Mouse (Mus musculus) T-helper 2 cell (primary cell): ENCODE measurements around the gene Bola1.
"Not testable (repeated sequence)": the region's sequence is repeated elsewhere in the genome, so short reads cannot be mapped to it uniquely, and the experiment has no call there.

Source experiments
- in situ Hi-C: fragments of 300-600 bp; cut with MboI, MseI; formaldehyde crosslinking; loops from one replicate; pipeline ENCODE4 v1.15.1; 2025; ENCODE audit warnings: high pct_unique_total_duplicates

Bola1 gene

DNA sequence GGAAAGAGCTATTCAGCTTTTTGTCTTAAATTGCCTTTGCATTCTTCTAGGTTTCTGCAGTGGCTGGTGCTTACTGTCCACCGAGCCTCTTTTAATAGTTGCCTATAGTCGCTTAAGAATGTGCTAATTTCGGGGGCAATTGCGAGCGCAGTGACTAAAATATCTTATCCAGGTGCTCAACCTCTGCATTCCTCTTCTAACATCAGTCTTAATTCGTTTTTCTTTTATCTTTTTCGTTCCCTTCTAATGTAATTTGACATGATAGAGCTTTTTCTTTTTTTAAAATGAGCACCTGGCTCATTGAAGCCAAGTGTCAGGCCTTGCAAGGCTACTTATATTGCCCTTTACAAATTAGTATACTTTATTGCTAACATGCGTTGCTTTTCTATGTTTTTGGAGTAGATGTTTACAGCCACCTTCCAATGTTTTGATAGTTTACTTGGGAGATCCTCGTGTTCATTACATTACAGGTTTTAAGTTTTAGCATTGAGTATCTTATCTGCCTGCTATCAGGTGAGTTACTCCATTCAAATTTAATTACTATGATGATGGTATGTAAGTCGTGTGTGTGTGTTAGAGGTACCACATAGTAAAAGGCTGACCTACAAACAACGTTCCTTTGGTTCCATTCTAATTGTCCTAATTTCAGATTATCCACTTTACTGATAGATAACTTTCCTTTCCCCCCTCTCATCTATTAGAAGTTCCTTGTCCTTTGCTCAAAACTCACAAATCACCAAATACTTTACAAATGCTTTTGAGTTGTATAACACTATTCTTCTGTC lies 28.0 kb upstream of the Bola1 start:
- in situ Hi-C loops = no loop called here

DNA sequence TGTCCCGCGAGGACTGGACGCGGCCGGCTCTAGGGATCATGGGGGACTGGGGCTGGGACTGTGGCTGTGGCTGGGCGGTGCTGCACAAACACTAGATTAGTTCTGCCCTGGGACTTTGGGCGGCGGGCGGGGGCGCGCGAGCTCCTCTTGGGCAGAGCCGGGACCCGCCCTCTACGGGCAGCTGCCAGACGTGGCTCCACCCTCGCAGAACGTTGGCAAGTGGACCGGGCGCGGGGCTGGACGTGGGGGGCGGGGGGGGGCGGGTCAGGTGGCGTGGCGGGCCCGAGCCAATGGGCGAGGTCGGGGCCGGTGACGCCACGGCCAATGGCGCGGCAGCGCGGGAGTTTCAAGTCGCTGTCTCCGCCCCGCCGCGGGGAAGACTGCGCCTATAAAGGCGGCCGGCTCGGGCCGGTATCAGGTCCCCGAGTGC lies 26.9 kb upstream of the Bola1 start, which contains the start of gene Hist2h3c1:
Gene Hist2h3c1 (plus strand): TSS at position 259 of the 430 bp plus-strand sequence.
- in situ Hi-C loops = not testable (repeated sequence)

DNA sequence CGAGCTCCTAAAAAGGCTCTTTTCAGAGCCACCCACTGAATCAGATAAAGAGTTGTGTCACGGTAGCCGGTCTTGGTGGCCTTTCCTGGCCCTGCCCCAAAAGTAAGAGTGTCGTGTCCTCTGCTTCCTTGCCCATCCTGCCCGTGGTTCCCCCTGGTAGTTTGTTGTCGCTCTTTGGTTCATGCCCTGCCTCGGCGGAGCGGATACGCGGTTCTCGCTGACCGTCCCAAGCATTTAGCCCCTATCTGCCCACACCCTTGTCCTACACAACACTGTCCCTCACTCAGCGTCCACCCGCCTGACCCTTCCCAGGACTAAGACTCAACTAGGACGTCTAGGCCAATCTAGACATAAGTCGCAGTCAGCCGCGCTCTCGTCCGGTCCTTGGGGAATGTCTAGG lies 26.5 kb upstream of the Bola1 start:
- in situ Hi-C loops = not testable (repeated sequence)

DNA sequence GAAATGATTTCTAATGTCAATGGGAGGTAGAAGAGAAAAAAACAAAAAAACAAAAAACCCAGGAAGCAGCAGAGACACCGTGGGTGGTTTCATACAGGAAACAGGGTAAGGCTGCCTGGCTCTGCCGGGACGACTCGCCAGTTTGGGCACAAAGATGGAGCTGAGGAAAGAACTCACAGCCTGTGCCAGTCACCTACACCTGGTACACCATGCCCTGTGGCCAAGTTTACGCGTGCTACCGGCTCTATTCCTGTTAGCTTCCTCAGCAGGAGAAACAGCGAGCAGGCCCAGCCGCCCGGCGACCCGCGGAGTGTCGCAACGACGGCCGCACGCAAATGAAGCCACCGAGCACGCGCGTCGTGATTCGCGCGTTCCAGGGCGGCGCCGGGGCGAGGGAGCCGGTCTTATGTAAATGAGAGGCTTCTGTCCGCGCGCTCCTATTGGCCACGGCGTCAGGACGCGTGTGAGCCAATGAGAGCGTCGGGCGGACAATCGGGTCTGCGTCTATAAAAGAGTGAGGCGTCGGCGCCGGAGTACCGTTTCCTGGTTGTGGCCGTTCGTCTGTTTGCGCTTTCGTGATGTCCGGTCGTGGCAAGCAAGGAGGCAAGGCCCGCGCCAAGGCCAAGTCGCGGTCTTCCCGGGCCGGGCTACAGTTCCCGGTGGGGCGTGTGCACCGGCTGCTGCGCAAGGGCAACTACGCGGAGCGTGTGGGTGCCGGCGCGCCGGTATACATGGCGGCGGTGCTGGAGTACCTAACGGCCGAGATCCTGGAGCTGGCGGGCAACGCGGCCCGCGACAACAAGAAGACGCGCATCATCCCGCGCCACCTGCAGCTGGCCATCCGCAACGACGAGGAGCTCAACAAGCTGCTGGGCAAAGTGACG lies 25.7 kb upstream of the Bola1 start, which contains the start of gene Hist2h2aa1:
Gene Hist2h2aa1 (plus strand): TSS at position 495 of the 884 bp plus-strand sequence.
- in situ Hi-C loops = not testable (repeated sequence)

DNA sequence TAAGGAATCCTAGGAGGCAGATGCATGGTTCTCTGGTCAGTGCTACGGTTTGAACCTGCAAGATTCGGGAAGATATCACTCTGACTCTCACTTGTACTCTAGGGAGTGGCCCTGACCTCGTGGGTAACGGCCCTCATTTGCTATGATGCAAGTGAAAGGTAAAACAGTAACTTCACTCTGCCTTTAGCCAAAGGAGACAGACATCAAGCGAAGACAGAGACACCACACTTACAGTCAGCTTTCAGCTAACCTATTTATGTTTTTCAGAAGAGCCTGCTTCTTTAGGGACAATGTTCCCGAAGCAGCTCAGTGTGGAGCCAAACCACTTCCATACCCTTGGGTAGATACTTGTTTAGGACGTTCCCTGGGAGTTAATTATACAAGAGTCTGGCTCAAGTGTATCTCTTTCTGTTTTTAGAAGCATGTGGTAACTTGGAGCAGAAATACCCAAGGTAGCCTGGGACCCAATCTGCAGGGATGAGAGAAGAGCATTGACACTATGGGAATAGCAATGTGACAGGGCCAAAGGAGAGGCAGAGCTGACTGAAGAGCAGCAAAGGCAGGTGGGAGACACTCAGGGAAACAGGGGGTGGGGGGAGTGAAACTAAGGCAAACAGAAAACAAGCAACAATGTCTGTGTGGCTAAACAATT lies 24.5 kb upstream of the Bola1 start:
- in situ Hi-C loops = no loop called here

DNA sequence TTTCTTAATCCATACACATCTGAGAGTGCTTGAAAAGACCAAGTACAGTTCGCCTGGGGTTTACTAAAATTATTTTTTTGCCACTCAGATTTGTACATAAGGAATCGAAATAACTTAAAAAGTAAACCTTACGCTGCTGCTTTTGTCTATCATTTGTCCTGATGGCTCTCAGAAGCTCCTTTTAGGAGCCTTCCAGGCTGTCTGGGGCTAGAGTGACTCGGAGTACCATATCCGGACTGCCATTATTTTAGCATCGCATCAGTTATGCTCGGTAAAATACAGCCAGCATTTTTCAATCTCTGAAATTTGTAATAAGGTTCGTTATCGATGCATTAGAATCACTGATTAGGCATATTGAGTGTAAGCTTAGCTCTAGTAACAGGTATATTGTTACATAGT lies 21.3 kb upstream of the Bola1 start:
- in situ Hi-C loops = no loop called here

DNA sequence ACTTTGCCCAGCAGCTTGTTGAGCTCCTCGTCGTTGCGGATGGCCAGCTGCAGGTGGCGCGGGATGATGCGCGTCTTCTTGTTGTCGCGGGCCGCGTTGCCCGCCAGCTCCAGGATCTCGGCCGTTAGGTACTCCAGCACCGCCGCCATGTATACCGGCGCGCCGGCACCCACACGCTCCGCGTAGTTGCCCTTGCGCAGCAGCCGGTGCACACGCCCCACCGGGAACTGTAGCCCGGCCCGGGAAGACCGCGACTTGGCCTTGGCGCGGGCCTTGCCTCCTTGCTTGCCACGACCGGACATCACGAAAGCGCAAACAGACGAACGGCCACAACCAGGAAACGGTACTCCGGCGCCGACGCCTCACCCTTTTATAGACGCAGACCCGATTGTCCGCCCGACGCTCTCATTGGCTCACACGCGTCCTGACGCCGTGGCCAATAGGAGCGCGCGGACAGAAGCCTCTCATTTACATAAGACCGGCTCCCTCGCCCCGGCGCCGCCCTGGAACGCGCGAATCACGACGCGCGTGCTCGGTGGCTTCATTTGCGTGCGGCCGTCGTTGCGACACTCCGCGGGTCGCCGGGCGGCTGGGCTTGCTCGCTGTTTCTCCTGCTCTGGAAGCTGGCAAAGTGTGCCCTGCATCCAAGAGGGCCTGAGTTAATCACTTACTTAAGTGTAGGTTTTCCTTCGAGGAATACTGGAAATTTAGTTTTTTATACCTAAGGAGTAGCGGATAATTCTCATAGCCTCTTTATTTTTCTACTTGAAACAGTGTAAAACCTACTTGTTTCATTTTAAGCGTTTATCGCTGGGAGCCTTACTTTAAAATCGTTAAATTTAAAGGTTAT lies 20.7 kb upstream of the Bola1 start, which contains the start of gene Hist2h2aa2:
Gene Hist2h2aa2 (minus strand): TSS at position 328 of the 850 bp plus-strand sequence.
- in situ Hi-C loops = not testable (repeated sequence)

DNA sequence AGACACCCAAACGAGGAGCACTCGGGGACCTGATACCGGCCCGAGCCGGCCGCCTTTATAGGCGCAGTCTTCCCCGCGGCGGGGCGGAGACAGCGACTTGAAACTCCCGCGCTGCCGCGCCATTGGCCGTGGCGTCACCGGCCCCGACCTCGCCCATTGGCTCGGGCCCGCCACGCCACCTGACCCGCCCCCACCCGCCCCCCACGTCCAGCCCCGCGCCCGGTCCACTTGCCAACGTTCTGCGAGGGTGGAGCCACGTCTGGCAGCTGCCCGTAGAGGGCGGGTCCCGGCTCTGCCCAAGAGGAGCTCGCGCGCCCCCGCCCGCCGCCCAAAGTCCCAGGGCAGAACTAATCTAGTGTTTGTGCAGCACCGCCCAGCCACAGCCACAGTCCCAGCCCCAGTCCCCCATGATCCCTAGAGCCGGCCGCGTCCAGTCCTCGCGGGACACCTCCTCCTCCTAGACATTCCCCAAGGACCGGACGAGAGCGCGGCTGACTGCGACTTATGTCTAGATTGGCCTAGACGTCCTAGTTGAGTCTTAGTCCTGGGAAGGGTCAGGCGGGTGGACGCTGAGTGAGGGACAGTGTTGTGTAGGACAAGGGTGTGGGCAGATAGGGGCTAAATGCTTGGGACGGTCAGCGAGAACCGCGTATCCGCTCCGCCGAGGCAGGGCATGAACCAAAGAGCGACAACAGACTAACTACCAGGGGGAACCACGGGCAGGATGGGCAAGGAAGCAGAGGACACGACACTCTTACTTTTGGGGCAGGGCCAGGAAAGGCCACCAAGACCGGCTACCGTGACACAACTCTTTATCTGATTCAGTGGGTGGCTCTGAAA lies 19.7 kb upstream of the Bola1 start, which contains the start of gene Hist2h3c2:
Gene Hist2h3c2 (minus strand): TSS at position 174 of the 840 bp plus-strand sequence.
- in situ Hi-C loops = not testable (repeated sequence)

DNA sequence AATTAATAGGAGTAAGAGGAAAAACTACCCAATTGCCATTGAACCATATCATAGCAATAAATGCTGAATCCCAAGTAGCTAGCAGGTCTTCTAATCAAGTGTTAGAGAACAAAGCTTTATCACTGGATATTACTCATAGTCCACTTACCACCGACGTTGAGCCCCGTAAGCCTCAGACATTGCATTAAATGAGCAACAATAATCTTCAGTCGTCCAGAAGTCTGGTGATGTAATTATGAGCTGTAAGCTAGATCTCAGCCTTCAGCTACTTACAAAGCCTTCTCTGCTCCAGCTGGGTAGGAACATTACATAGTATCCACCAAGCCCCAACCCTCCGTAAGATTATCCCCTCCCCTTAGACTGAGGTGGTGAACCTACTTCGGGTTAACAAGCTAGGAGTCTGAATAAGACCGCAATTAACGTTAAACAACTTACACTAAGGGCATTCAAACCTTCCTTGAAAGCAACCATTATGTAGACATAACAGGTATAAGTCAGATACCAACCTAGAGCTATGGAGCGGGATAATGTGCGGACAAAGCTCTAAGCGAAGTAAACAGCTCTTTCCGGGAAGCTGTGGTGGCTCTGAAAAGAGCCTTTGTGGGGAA lies 18.5 kb upstream of the Bola1 start:
- in situ Hi-C loops = no loop called here

DNA sequence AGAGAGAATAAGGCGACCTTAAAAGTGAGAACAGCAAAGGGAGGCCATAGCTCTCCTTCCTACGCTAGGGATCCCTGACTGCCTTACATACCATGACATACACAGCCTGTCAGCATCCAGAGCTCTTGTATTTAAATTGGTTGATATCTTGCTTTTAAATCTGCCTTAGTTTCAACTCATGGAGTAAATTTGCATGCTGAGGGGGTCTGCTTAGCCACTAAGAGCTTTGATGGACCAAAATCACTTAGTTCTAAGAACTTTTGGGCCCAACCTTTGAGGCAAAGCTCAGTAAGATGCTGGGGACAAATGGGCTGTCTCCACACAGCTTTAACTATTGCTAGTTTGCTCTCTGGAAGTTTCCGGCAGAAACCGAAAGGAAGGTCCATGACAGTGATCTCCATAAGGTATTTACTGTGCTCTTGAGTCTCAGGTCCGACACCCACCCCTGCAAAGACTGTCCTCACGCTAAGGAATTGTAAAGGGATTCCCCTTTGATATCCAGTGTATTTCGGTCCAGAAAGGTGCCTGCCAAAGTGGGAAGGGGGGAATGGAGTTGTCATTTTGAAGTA lies 17.9 kb upstream of the Bola1 start:
- in situ Hi-C loops = no loop called here

DNA sequence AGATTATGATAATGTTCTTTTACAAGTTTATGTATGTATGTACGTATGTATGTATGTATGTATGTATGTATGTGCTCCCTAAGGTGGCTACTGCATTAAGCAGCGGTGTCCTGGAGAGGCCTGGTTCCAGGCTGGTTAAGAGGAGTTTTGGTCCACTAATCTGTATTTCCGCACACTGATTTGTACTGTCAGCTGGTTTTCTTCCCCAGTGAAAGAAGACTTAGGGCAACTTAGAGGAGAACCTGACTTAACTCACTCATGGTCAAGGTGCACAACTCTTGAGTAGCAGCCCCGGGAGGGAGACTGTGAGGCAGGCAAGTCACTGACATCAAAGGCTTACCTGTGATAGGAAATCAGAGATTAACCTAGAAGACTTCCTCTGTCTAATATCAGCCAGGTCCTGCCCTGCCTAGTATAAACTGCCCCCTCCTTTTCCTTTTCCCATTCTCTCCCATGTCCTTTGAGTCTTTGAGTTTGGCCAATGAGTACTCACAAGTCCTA lies 17.4 kb upstream of the Bola1 start:
- in situ Hi-C loops = no loop called here

DNA sequence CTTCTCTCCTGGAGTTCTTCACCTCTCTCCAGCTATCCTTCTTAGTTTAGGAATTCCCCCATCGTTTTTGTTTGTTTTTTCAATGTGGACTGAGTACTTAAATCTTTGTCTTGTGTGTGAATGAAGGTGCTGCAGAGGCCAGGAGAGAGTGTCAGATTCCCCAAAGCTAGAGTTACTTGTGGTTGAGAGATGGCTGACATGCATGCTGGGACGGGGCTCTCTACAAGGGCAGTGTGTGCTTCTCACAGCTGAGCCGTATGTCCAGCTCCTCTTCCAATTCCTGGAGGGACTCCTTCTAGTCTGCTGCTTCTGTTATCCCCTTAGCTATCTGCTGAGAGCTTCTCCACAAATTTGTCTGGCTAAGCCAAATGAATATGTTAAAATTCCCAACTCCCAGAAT lies 16.3 kb upstream of the Bola1 start:
- in situ Hi-C loops = no loop called here

DNA sequence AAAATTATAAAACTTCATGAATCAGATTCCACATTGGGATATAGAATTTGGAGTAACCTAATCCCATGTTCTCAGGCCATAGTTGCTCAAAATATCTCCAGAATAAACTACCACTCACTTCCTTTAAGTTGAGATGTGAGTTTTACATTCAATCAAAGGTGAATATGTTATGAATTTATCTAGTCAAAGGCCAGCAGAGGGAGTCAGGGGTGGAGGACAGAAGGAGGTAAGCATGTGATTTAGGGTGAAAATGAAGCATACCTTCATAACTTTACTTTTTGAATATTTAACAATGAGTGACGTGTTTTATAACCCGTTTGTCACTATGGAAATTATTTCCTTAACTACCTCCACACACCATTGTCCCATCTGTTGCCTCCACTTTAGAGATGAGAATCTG lies 15.4 kb upstream of the Bola1 start:
- in situ Hi-C loops = no loop called here

DNA sequence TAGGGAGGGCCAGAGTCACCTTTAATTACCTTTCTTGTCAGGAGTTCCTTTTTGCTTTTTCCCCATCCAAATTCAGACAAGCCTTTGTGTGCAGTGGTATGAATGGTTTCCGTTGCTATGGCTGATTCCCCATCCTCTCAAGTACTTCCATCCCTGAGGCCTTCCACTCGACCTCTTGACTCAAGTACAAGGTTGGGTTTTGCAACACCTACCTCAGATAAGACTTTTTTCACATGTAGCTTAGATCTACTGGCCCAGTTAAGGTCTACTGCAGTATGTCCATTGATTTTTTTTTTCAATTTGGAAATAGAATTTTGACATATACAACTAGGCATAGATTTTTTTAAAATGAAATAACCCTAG lies 12.2 kb upstream of the Bola1 start:
- in situ Hi-C loops = no loop called here

DNA sequence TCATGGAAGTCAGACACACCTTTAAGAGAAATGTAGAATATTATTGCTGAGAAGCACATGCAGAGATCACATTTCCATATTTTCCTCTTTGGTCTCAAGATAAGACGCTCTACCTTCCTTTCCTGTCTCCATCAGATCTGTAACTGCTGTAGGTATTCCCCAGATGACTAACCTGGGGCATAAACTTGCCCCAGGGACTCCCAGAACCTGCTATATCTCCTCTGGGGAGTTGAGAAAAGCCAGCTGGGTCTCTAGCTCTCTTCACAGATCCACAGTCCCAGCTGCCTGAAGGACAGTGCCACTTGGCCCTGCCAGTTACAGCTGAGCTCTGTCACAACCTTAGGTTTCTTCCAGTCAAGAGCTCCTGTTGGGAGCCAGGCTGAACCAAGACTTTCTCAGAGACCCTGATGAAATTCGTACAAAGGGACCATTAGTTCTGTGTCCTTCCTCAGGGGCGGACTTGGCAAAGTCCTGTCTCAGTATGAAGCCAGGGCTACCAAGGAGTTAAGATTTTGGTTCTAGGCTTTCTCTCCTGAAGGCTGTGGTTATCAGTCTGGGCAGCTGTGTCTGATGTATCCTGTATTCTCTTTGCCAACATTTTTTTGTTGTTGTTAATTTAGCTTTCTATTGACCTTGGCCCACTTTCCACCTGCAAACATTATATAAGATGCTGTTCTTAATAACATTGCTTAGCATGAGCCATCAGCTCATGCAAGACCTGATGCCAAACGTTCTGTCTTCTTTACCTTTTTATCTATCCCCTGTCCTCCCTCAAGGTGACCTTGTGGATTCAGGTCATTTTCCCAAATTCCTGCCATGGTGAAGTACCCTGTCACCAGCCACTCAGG lies 11.6 kb upstream of the Bola1 start:
- in situ Hi-C loops = no loop called here

DNA sequence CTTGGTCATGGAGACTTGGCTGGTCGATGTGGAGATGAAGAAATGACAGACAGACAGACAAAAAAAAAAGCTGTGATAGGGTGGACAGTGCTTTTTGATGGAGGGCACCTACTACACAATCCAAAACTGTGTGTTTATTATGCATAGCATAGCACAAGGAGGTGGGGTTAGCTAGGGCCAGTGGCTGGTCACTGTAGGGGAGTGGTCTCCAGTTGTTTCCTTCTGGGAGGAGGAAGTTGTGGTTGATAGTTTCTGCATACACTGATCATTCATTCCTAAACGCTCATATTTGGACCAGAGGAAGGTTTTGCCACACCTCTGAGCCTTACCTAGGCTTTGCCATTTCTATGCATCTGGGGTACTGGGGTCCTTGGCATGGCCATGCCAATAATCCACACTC lies 10.9 kb upstream of the Bola1 start:
- in situ Hi-C loops = no loop called here

DNA sequence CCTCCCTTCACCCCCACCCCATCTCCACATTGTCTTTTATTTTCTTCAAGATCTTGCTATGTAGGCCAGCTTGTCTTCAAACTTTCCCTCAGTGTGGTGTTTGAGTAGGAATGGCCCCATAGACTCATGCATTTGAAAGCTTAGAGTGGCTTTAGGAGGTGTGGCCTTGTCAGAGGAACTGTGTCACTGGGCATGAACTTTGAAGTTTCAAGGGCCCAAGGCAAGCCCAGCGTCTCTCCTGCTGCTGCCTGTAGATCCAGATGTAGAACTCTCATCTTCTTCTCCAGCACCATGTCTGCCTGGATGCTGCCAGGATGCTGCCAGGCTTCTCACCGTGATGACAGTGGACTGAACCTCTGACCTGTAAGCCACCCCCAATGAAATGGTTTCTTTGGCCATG lies 9.3 kb upstream of the Bola1 start:
- in situ Hi-C loops = loop anchor here (5.0 to 10.0 kb wide), 2 partner anchors 47 to 1214 kb away; partner anchors contain the start of genes Sv2a and Zfp687
